Mouse (Mus musculus) ES-E14 (cell line): ENCODE measurements around the gene Jph3.

ENCODE experiments used
- HCFC1 ChIP-seq: IDR thresholded peaks from 2 replicates; pipeline ENCODE4 v1.6.1; 2012; ENCODE audit warnings: low read length, inconsistent platforms, borderline replicate concordance; ENCODE audit not compliant: insufficient read depth
- ZC3H11A ChIP-seq: IDR thresholded peaks from 2 replicates; pipeline ENCODE4 v1.6.1; 2012; ENCODE audit warnings: low read depth, mild to moderate bottlenecking, inconsistent platforms, low read length, borderline replicate concordance
- ZNF384 ChIP-seq: IDR thresholded peaks from 2 replicates; pipeline ENCODE4 v1.6.1; 2012; ENCODE audit warnings: low read depth, low read length, inconsistent platforms

DNA sequence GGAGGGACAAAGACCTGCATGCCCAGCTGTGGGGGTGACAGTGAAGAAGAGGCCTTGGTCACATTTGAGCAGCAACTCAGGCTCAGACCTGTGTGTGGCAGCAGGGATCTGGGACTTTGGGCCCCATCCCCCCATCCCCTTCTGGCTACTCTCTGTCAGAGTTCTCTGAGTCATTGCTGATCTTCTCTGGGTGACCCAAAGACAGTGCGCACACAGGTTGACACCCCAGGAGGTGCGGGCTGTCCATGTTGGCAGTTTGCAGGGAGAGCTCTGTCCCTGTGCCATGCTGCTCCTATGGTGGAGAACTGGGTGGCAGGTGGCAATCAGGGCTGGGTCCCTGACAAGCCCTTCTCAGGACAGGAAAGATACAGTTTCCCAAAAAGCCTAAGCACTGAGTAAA, 40.2 kb downstream of the Jph3 start:
- no peak for TF ChIP-seq ZNF384
- no peak for TF ChIP-seq HCFC1
- no peak for TF ChIP-seq ZC3H11A
